ENCODE assay signal across 8 mouse cellular contexts in genomic region chr8:77549881-77550580, GRCm38 (mm10). TPM values are rescaled to one million over a fixed set of nuclear protein-coding genes. Genes with fewer than 3 reads are reported as not detected.
DNase-seq lines count a peak whose midpoint lies in the region; ATAC-seq and TF ChIP-seq lines count a peak whose summit lies in the region.

No protein-coding gene starts in this region.

- 29% methylated on average over 7 of the region's 7 CpGs for WGBS in embryonic facial prominence, embryonic 12.5 days
- 33% methylated on average over 7 of the region's 7 CpGs for WGBS in limb, embryonic 10.5 days
- WGBS in midbrain, embryonic 11.5 days, result 27% methylated on average over 7 of the region's 7 CpGs

- no peaks in the 10 kb centered on the region for H3K27me3 ChIP-seq in embryonic facial prominence, embryonic 12.5 days
- H3K27me3 ChIP-seq in limb, embryonic 10.5 days (ENCODE audit: low read depth, poor library complexity, severe bottlenecking), result no peaks in the 10 kb centered on the region
- no peaks in the 10 kb centered on the region for H3K27me3 ChIP-seq in midbrain, embryonic 11.5 days (ENCODE audit: control insufficient read depth, insufficient read depth, low read length)

- H3K36me3 ChIP-seq in embryonic facial prominence, embryonic 12.5 days, result peaks cover 27% of the 10 kb centered on the region
- peaks cover 39% of the 10 kb centered on the region for H3K36me3 ChIP-seq in limb, embryonic 10.5 days
- H3K36me3 ChIP-seq in midbrain, embryonic 11.5 days (ENCODE audit: control insufficient read depth, insufficient read depth, low read length), result no peaks in the 10 kb centered on the region; the same call in 1 of the 2 replicates

- peak overlapping the region; percentile 93 for H3K4me3 ChIP-seq in layer of hippocampus, adult 2 months
- H3K4me3 ChIP-seq in embryonic facial prominence, embryonic 12.5 days, result peak overlapping the region; percentile 72
- H3K4me3 ChIP-seq in limb, embryonic 10.5 days, result peak overlapping the region; percentile 87
- H3K4me3 ChIP-seq in midbrain, embryonic 11.5 days (ENCODE audit: low read depth, low read length), result peak overlapping the region; percentile 82

- peak in 1 of 2 experiments; percentile 11 for DNase-seq in layer of hippocampus, adult 2 months (ENCODE audit: low spot score in 2 of 2)
- no peak for DNase-seq in layer of hippocampus, postnatal 25 days (ENCODE audit: extremely low spot score in 1 of 2, low spot score in 1 of 2)
- DNase-seq in limb, embryonic 10.5 days (ENCODE audit: low spot score), result no peak
- peak; percentile 86 for DNase-seq in midbrain, embryonic 11.5 days (ENCODE audit: low spot score, missing footprints)
- peak; percentile 15 to 17 for DNase-seq in thymus, postnatal 36 days

- H3K4me2 ChIP-seq in embryonic facial prominence, embryonic 12.5 days (replicated peaks), result peak overlapping the region; percentile 71
- H3K4me2 ChIP-seq in midbrain, embryonic 11.5 days, result peak overlapping the region; percentile 65

- peak overlapping the region; percentile 80 for H3K9ac ChIP-seq in embryonic facial prominence, embryonic 12.5 days
- peak overlapping the region; percentile 91 for H3K9ac ChIP-seq in midbrain, embryonic 11.5 days (ENCODE audit: low read length)

- H3K27ac ChIP-seq in layer of hippocampus, adult 2 months, result peak overlapping the region; percentile 94; the same call in 1 of the 2 replicates
- peak overlapping the region; percentile 79; the same call in 1 of the 2 replicates for H3K27ac ChIP-seq in embryonic facial prominence, embryonic 12.5 days
- H3K27ac ChIP-seq in limb, embryonic 10.5 days, result peak overlapping the region; percentile 95; the same call in 1 of the 2 replicates
- H3K27ac ChIP-seq in midbrain, embryonic 11.5 days (ENCODE audit: low read depth, low read length), result no peak overlapping the region

- peaks cover 4% of the 10 kb centered on the region; the same call in 1 of the 2 replicates for H3K9me3 ChIP-seq in embryonic facial prominence, embryonic 12.5 days
- H3K9me3 ChIP-seq in limb, embryonic 10.5 days (replicated peaks), result no peaks in the 10 kb centered on the region
- H3K9me3 ChIP-seq in midbrain, embryonic 11.5 days (ENCODE audit: control insufficient read depth, low read length), result no peaks in the 10 kb centered on the region

- peaks cover 5% of the 10 kb centered on the region; the same call in 1 of the 2 replicates for H3K4me1 ChIP-seq in embryonic facial prominence, embryonic 12.5 days
- peaks cover 11% of the 10 kb centered on the region for H3K4me1 ChIP-seq in limb, embryonic 10.5 days
- H3K4me1 ChIP-seq in midbrain, embryonic 11.5 days (ENCODE audit: control insufficient read depth, insufficient read depth, low read length), result peaks cover 2% of the 10 kb centered on the region; the same call in 1 of the 2 replicates

- TF ChIP-seq CTCF in layer of hippocampus, adult 2 months (conservative IDR thresholded peaks at IDR 0.05), result peak; percentile 77

- ATAC-seq in activated CD4-positive, CD25-positive, alpha-beta regulatory T cell, adult 4 months, result peak; percentile 55
- no peak for ATAC-seq in embryonic facial prominence, embryonic 12.5 days (ENCODE audit: insufficient number of reproducible peaks, insufficient read depth, low FRiP score, low TSS enrichment)
- ATAC-seq in hematopoietic stem cell, adult 5-6 weeks (replicated peaks in 1 of 2; ENCODE audit: insufficient read depth in 1 of 2, low FRiP score in 2 of 2, low TSS enrichment in 1 of 2, low read depth in 1 of 2, poor library complexity in 2 of 2, severe bottlenecking in 2 of 2), result peak; percentile 54 to 82; a peak in 3 of 4 replicates
- no peak for ATAC-seq in midbrain, embryonic 11.5 days (ENCODE audit: low FRiP score)

RNA-seq across cellular contexts. Expression of gene Prmt9, which starts 0.8 kb away (rescaled TPM):
- total RNA-seq in layer of hippocampus, adult 2 months (2021), result 10 to 100 TPM; 17.9 to 21.5 TPM
- total RNA-seq in layer of hippocampus, postnatal 25 days (2021), result 10 to 100 TPM; 18.9 to 20.8 TPM
- 10 to 100 TPM; 11.5 to 15.7 TPM for polyA plus RNA-seq in activated CD4-positive, CD25-positive, alpha-beta regulatory T cell, adult 4 months (2017; shearing (Covaris generic))
- 25.0 and 25.7 TPM in 2 replicates for polyA plus RNA-seq in embryonic facial prominence, embryonic 12.5 days (2016; fragmentation: Nextera tagmentation; extraction: Ambion mirVana)
- total RNA-seq in hematopoietic stem cell, adult 5-6 weeks (2017), result 17.9 and 23.5 TPM in 2 replicates
- polyA plus RNA-seq in limb, embryonic 10.5 days (2016; fragmentation: Nextera tagmentation; extraction: Ambion mirVana), result 20.7 and 22.8 TPM in 2 replicates
- 22.7 and 24.0 TPM in 2 replicates for polyA plus RNA-seq in midbrain, embryonic 11.5 days (2014; fragmentation: Nextera tagmentation; extraction: Ambion mirVana)

RNA-seq across cellular contexts. Expression of gene Arhgap10, which starts 32.3 kb away (rescaled TPM):
- 10 to 100 TPM in 1 of 2 experiments, 1 to 10 TPM in 1; 8.3 to 11.2 TPM for total RNA-seq in layer of hippocampus, adult 2 months (2021)
- total RNA-seq in layer of hippocampus, postnatal 25 days (2021), result 1 to 10 TPM; 8.0 to 9.3 TPM
- 1 to 10 TPM; 2.1 to 2.9 TPM for polyA plus RNA-seq in activated CD4-positive, CD25-positive, alpha-beta regulatory T cell, adult 4 months (2017; shearing (Covaris generic))
- polyA plus RNA-seq in embryonic facial prominence, embryonic 12.5 days (2016; fragmentation: Nextera tagmentation; extraction: Ambion mirVana), result 24.3 and 24.8 TPM in 2 replicates
- total RNA-seq in hematopoietic stem cell, adult 5-6 weeks (2017), result 14.6 and 16.4 TPM in 2 replicates
- 39.1 and 43.8 TPM in 2 replicates for polyA plus RNA-seq in limb, embryonic 10.5 days (2016; fragmentation: Nextera tagmentation; extraction: Ambion mirVana)
- polyA plus RNA-seq in midbrain, embryonic 11.5 days (2014; fragmentation: Nextera tagmentation; extraction: Ambion mirVana), result 11.5 and 12.1 TPM in 2 replicates

Comparison
In these comparisons a context has a peak if more than half of its experiments do, and no peak if none do; other contexts are left out.
1. DNase-seq: peak in midbrain, embryonic 11.5 days (single experiment) and thymus, postnatal 36 days (2 of 2); none in layer of hippocampus, postnatal 25 days (0 of 2) and limb, embryonic 10.5 days (single experiment).
2. ATAC-seq: peak in activated CD4-positive, CD25-positive, alpha-beta regulatory T cell, adult 4 months (single experiment) and hematopoietic stem cell, adult 5-6 weeks (2 of 2); none in embryonic facial prominence, embryonic 12.5 days (single experiment) and midbrain, embryonic 11.5 days (single experiment).
3. Peak in every context shown above with its lines, with median percentiles within 50 percentile points of each other: H3K4me3 ChIP-seq.